Mouse (Mus musculus) lung, adult 2 months (tissue): Measurements from ENCODE around the gene Kel. TPM values are rescaled to one million over a fixed set of nuclear protein-coding genes. Genes with fewer than 3 reads are reported as not detected.

ENCODE experiments used
- DNase-seq: peaks from one replicate; pipeline ENCODE4 v3.0.0; 2022
- H3K4me1 ChIP-seq: fragments of 200-500 bp; 2 replicates; pipeline ENCODE4 v1.6.1; 2011; ENCODE audit warnings: low read length; ENCODE audit not compliant: control insufficient read depth, insufficient read depth
- H3K4me3 ChIP-seq: fragments of 200-500 bp; replicated peaks from 2 replicates; pipeline ENCODE3; 2011; ENCODE audit warnings: low read depth, mild to moderate bottlenecking, control low read depth, low read length; ENCODE audit errors: extremely low read depth
- CTCF ChIP-seq: fragments of 200-500 bp; IDR thresholded peaks from 2 replicates; pipeline ENCODE4 v1.5.1; 2011; ENCODE audit warnings: mild to moderate bottlenecking, low read length, control low read depth; ENCODE audit not compliant: insufficient read depth
- POLR2A ChIP-seq: fragments of 200-500 bp; IDR thresholded peaks from 2 replicates; pipeline ENCODE4 v1.6.1; 2011; ENCODE audit warnings: low read depth, mild to moderate bottlenecking, control low read depth, low read length, borderline replicate concordance; ENCODE audit errors: extremely low read depth
- WGBS: fragments of 180-500 bp; shearing (Covaris S2); methylation state at CpG from one replicate; pipeline ENCODE4 v1.1.7; 2018; 5-methylcytosine and 5-hydroxymethylcytosine counted together
- polyA plus RNA-seq: library from polyadenylated mRNA; depleted of rRNA; stranded (reverse); fragments of >200 nt; gene quantifications from 2 replicates; pipeline ENCODE4 v1.2.3, GENCODE M21; 2012; rRNA removed

The Kel gene
- polyA plus RNA-seq, 1 experiment = not detected

- TF ChIP-seq POLR2A = no peak
- no peak for TF ChIP-seq CTCF
- Histone ChIP-seq H3K4me3 (no peak overlapping the region), H3K4me1 (no peaks in the 10 kb centered on the region)
- 70% methylated on average over 8 of the region's 8 CpGs for WGBS
- no peak for DNase-seq
These were observed 49.5 kb downstream of the Kel start for GRCm38 (mm10) chr6:41654648-41655047.

GRCm38 (mm10) chr6:41653173-41653572, 51.0 kb downstream of the Kel start:
- WGBS = 86% methylated on average over 5 of the region's 5 CpGs
- H3K4me3 ChIP-seq = no peak overlapping the region
- TF ChIP-seq POLR2A (no peak), CTCF (no peak)
- H3K4me1 ChIP-seq = no peaks in the 10 kb centered on the region
- DNase-seq = no peak

- H3K4me3 ChIP-seq = no peak overlapping the region
- no peaks in the 10 kb centered on the region for H3K4me1 ChIP-seq
- TF ChIP-seq CTCF (no peak), POLR2A (no peak)
- DNase-seq = no peak
These were observed 57.5 kb downstream of the Kel start for GRCm38 (mm10) chr6:41646672-41647071.

GRCm38 (mm10) chr6:41646220-41646619, 57.9 kb downstream of the Kel start:
- no peak for DNase-seq
- no peaks in the 10 kb centered on the region for H3K4me1 ChIP-seq
- no peak for TF ChIP-seq CTCF
- no peak for TF ChIP-seq POLR2A
- H3K4me3 ChIP-seq = no peak overlapping the region
- 84% methylated on average over 3 of the region's 3 CpGs for WGBS

GRCm38 (mm10) chr6:41643227-41643626, 60.9 kb downstream of the Kel start:
- no peak overlapping the region for H3K4me3 ChIP-seq
- DNase-seq = peak; percentile 26
- no peaks in the 10 kb centered on the region for H3K4me1 ChIP-seq
- WGBS = 61% methylated on average over 3 of the region's 3 CpGs
- TF ChIP-seq POLR2A (no peak), CTCF (no peak)

- WGBS = 61% methylated on average over 4 of the region's 4 CpGs
- no peaks in the 10 kb centered on the region for H3K4me1 ChIP-seq
- H3K4me3 ChIP-seq = no peak overlapping the region
- DNase-seq = no peak
- TF ChIP-seq CTCF = no peak
- no peak for TF ChIP-seq POLR2A
These were observed 61.4 kb downstream of the Kel start for GRCm38 (mm10) chr6:41642765-41643164.

GRCm38 (mm10) chr6:41641173-41641866, 62.8 kb downstream of the Kel start:
- no peak overlapping the region for H3K4me3 ChIP-seq
- WGBS = 56% methylated on average over 6 of the region's 6 CpGs
- H3K4me1 ChIP-seq = no peaks in the 10 kb centered on the region
- no peak for DNase-seq
- TF ChIP-seq POLR2A (no peak), CTCF (no peak)

- Histone ChIP-seq H3K4me3 (no peak overlapping the region), H3K4me1 (no peaks in the 10 kb centered on the region)
- DNase-seq = no peak
- TF ChIP-seq CTCF = no peak
- 48% methylated on average over 3 of the region's 3 CpGs for whole genome bisulfite sequencing
These were observed 63.7 kb downstream of the Kel start for GRCm38 (mm10) chr6:41640449-41640848.

- 67% methylated on average over 6 of the region's 6 CpGs for WGBS
These were observed 66.1 kb downstream of the Kel start for GRCm38 (mm10) chr6:41637927-41638506.

GRCm38 (mm10) chr6:41637393-41637792, 66.7 kb downstream of the Kel start:
- Histone ChIP-seq H3K4me3 (no peak overlapping the region), H3K4me1 (no peaks in the 10 kb centered on the region)
- 44% methylated on average over 1 of the region's 1 CpGs for WGBS
- DNase-seq = no peak
- TF ChIP-seq POLR2A (no peak), CTCF (no peak)

More at GRCm38 (mm10) chr6:41637927-41638506, 66.1 kb downstream of the Kel start:
- H3K4me3 ChIP-seq = no peak overlapping the region
- H3K4me1 ChIP-seq = no peaks in the 10 kb centered on the region
- DNase-seq = no peak
- TF ChIP-seq CTCF (no peak), POLR2A (no peak)

Other genes starting within 250 kb of the Kel start
- not detected in 2 replicates for gene Prss1, start 245.4 kb downstream of the Kel start, polyA plus RNA-seq
- 0.46 and 17.9 TPM in 2 replicates for gene Prss2, start 182.6 kb downstream of the Kel start, polyA plus RNA-seq
- gene Ephb6, start 98.9 kb downstream of the Kel start, polyA plus RNA-seq = 13.0 and 16.2 TPM in 2 replicates
- gene Trpv6, start 67.9 kb downstream of the Kel start, polyA plus RNA-seq = 3.0 and 4.5 TPM in 2 replicates
- not detected in 2 replicates for gene Trpv5, start 23.6 kb downstream of the Kel start, polyA plus RNA-seq
- gene Llcfc1, start 19.9 kb downstream of the Kel start, polyA plus RNA-seq = not detected in 2 replicates
- gene Olfr459, start 70.8 kb upstream of the Kel start, polyA plus RNA-seq = not detected in 2 replicates
- gene Pip, start 143.2 kb upstream of the Kel start, polyA plus RNA-seq = not detected in 2 replicates
- not detected in 2 replicates for gene Sval2, start 148.7 kb upstream of the Kel start, polyA plus RNA-seq
- 0.45 TPM in 1 of 2 replicates, not detected in the other for gene Sval1, start 247.3 kb upstream of the Kel start, polyA plus RNA-seq